Mouse (Mus musculus) T-helper 2 cell (primary cell): ENCODE results near the gene Pds5a.
"Not testable (repeated sequence)": the region's sequence is repeated elsewhere in the genome, so short reads cannot be mapped to it uniquely, and the experiment has no call there.

Source experiments
- in situ Hi-C: fragments of 300-600 bp; cut with MboI, MseI; formaldehyde crosslinking; loops from one replicate; pipeline ENCODE4 v1.15.1; 2025; ENCODE audit warnings: high pct_unique_total_duplicates

Gene Pds5a

DNA sequence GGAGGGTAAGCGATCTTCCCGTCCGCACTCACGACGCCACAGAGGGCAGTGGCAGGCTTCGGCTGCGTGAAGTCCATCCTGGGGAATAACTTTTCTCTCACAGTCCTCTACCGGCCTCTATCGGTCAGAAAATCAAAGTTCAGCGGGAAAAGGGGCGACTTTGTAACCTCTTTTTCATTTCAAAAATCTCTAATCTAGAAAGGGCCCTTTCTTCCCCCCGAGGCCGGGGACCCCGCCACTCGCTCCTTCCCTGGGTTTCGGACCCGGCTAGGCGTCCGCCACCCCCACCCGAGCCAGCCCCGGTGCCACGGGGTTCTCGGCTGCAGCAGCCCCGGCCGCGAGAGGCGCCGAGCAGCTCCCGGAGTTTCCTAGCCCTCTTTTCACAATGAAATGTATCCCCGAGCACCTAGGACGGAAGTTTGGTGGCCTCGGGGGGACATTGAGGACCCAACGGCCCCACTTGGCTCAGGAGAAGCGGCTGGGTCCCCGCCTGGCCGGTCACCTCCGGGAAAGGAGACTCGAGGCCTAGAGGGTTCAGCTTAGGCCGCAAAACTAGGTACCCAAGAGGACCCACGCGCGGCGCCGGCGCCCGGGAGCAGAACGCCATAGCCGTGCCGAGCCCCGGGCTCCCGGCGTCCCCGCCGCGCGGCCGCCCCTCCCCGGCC, 1.1 kb downstream of the Pds5a start:
- in situ Hi-C loops = no loop called here

DNA sequence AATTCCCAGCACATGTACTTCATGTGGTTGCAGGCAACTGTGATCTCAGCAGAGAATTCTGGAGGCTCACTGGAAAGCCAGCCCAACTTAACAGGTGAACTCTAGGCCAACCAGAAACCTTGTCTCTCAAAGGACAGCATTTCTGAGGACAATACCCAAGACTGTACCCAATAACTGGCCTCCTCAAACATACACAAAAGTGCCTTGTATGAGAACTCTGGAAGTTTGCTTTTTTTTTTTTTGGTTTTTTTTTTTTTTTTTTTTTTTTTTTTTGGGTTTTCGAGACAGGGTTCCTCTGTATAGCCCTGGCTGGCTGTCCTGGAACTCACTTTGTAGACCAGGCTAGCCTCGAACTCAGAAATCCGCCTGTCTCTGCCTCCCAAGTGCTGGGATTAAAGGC, 4.0 kb downstream of the Pds5a start:
- in situ Hi-C loops = not testable (repeated sequence)

DNA sequence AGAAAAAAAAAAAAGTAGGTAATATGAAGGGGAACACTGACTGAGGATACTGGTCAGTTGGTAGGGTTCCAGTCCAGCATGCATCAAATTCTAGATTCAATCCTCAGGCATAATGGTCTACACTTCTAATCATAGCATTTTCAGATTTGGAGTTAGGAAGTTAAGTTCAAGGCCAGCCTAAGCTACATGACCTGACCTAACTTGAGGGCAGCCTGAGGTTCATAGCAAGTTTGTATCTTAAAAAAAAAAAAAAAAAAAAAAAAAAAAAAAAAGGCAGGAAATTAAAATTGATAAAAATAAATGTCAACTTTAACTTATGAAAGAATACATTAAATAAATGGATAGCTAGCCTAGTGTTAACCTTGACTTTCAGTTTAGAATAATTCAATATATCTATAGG, 5.1 kb downstream of the Pds5a start:
- in situ Hi-C loops = no loop called here

DNA sequence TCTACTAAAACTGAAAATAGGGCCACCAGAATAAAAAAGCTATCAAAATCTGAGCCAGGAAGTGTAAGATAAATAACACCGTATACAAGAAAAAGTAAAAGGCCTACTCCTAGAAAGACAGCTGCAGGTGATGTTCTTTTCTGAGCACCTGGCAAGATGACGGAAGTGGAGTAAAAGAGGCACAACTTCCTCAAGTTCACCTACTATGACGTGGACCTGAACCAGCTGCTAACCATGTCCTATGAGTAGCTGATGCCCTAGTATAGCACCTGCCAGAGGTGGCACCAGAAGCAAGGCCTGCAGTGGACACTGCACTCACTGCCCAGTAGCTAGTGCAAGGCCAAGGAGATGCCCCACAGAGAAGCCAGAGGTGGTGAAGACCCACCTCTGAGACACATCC, 9.3 kb downstream of the Pds5a start:
- in situ Hi-C loops = loop anchor here (10.0 kb wide), 1 partner anchor 64 kb away; no protein-coding TSS in a partner anchor

DNA sequence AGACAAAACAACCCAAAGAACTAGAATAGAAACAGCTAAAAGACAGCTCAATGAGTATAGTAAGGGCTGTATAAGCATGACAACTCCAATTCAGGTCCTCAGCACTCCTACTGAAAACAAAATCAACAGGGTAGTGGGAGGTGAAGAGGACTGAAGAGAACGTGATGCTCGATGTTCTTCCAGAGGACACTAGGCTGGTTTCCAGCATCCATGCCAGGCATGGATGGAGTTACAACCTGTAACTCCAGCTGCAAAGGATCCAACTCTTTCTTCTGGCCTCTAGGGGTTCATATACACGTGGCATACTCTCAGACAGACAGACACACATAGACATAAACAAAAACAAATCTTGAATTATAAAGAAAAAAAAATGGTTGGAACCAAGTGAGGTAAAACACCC, 11.3 kb downstream of the Pds5a start:
- in situ Hi-C loops = loop anchor here (10.0 kb wide), 1 partner anchor 62 kb away; no protein-coding TSS in a partner anchor

DNA sequence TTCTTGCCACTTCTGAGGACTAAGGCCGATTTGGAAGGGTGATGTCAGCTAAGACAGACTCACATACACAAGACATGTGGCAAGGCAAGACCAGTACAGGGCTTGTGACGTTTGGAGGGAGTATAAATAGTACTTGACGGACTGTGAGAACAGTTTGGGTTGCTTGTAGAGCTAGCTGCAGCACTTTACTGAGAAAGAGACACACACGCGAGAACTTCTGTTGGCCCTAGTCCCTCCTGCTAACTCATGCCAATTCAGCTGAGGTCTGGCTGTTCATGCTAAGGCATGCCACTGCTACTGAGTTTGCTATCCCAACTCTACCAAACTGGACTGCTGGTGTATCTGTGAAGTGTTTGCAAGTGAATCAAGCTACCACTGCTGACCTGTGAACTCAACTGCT, 19.2 kb downstream of the Pds5a start:
- in situ Hi-C loops = no loop called here

DNA sequence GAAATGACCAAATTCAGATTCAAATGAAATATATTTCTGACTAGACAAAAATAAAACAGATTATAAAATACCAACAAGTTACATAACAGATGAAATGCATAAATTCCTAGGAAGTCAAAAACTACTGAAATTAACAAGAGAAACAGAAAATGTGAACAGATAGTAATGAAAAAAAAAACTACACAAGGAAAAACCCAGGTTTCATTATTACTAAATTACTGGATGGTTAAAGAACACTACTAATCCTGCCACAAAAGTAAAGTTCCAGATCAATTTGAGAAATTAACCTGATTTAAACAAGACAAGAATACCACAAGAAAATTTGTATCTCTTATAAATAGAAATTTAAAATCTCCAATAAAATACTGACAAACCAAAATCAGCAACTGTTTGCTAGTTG, 25.9 kb downstream of the Pds5a start:
- in situ Hi-C loops = no loop called here

DNA sequence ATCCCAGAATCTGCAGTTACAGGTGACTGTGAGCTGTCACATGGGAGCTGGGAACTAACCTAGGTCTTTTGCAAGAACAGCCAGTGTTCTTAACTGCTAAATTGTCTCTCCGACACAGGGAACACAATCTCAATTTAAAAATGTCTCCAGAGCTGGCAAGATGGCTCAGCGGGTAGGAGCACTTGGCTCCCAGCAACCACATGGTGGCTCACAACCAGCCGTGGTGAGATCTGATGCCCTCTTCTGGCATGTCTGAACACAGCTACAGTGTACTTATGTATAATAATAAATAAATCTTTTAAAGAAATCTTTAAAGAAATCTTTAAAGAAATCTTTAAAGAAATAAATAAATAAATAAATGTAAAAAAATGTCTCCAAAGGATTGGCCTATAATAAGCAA, 30.4 kb downstream of the Pds5a start:
- in situ Hi-C loops = no loop called here

DNA sequence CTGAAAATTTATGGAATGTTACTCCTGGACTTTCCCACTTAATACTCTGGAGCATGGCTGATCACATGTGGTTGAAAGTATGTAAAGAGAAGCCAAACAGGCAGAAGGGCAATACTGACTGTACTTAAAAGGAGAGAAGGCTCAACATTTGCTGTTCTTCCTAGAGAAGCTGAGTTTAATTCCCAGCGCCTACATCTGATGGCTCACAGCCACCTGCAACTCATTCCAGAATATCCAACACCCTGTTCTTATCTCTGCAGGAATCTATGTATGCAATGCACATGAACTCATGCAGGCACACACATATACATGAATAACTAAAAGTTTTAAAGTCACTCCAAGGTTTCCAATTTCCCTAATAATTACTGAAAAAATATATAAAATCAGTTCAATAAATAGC, 32.7 kb downstream of the Pds5a start:
- in situ Hi-C loops = no loop called here

DNA sequence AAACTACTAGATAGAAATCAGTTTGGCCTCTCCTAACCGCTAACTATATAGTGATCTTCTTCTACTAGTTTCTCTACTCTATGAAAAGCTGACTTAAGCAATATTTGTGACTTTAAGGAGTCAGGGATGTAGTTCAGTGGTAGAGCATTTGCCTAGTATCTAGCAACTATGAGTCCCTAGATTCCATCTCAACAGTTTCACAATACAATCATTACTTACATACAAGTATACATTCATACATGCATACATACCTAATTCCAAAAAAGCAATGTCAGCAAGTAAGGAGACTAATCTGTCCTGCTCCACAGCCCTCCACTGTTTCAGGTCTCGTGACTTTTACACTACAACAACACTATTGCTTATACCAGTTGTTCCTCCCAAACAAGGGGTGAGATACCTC, 36.1 kb downstream of the Pds5a start:
- in situ Hi-C loops = no loop called here

DNA sequence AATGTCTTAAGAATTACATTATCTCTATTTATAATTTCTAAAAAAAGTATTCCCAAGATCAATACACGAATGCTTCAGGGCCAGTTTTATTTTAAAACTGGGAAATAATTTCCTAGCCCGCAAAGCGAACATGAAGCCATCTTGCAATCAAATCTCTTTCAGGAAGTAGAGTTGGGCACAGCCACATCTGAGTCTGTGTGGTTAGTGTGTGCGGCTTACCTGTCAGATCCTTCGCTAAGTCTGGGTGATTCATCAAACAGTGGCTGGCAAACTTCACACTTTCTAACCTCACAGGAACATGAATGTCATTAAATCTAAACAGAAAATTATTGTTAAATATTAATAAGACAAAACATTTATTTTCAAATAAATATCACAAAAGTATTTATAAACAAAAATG, 44.3 kb downstream of the Pds5a start:
- in situ Hi-C loops = loop anchor here (5.0 kb wide), 1 partner anchor 36 kb away; no protein-coding TSS in a partner anchor

DNA sequence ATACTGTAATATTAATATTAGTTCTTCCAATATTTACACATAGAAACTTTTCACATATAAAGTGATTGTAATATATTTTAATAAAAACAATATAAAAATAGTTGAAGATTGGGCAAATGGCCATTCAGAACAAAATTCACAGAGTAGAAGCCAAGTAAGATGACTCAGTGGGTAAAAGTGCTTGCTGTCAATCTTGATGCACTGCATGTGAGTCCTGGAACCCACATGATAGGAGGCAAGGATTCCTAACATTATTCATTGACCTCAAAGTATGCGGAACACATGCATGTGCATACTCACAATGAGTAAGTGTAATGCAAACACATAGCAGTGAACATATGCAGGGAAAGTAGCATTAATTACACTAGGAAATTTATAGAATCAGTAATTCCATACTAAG, 59.2 kb downstream of the Pds5a start:
- in situ Hi-C loops = no loop called here

DNA sequence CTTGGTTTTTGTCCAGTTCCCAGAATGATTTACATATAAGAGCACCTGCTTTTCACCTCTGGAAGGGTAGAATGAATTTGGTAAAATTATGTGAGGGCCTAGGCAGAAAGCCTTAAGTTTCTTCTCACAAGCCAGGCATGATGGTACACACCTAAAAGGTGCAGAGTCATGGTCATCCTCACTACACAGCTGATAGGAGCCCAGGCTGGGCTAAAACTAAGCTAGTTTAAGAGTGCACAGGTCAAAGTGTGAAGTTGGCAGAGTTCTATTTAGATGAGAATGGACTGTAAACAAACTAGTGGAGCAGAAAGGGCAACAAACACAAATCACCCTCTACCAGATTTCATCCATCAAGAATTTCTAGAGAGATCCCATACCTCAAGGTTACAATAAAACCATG, 73.7 kb downstream of the Pds5a start:
- in situ Hi-C loops = loop anchor here (10.0 kb wide), 1 partner anchor 60 kb away; no protein-coding TSS in a partner anchor

DNA sequence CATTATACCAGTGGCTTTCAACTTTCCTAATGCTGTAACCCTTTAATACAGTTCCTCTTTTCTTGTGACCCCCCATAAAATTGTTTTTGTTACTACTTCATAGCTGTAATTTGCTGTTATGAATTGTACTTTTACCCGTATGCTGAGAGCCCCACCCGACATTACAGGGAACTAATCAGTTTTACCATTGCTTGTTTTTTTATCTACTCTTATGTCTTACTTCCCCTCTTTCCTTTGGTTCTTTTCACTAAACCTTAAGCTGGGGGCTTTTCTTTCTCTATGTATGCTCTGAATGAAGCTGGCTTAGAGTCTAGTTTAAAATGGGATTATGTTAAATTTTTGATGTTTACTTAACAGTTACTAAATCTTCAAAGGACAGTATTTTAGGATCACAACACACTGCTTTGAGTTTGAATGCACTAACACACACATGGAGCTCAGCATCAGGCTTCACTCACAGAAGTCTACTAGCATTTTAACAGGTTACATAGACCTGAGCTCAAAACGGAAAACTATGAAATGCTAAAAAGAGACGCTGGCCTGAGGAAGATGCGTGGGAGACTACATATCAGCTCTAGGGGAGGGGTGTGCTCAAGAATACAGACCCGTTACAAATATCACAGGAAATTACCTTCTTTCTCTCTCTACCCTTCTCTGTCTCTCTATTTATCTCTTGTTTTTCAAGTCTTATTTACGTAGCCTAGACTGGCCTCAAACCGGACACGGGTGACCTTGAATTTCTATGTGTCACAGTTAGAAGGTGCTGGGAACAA, 84.7 kb downstream of the Pds5a start:
- in situ Hi-C loops = no loop called here

DNA sequence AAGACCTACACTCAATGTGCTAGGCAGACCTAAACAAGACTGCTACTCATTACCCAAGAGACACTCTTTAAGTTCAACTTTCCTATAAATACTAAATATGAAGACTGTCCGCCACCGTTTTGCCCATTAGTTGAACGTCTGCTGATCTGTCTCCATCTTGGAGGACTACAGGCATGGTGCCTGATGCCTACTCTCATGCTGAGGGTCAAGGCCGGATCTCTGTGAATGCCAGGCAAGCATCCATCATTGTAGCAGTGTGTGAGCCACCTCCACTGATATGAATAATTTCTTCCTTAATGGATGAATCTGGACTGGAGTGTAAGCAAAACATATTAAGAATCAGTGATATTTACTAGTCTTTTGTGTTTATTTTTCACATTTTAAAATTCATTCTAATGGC, 87.5 kb downstream of the Pds5a start:
- in situ Hi-C loops = no loop called here

DNA sequence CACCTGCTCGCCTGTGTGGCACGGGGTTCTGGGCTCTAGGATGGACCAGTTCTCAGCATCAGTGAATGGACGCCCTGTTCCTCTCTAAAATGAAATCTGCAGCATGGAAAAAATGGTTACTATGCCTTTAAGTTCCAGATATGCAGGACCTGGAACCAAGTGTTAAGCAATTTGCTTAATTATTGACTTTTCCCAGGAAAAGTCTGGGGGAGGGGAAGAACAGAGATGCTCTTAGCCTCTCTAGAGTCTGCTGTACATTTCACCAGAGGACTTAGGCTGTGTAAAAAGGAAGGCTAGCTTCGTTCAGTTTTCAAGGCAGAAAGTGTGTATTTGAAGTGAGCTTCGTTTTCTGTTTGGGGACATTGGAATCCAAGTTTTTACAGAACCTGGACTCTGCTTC, 88.3 kb downstream of the Pds5a start:
- in situ Hi-C loops = no loop called here

DNA sequence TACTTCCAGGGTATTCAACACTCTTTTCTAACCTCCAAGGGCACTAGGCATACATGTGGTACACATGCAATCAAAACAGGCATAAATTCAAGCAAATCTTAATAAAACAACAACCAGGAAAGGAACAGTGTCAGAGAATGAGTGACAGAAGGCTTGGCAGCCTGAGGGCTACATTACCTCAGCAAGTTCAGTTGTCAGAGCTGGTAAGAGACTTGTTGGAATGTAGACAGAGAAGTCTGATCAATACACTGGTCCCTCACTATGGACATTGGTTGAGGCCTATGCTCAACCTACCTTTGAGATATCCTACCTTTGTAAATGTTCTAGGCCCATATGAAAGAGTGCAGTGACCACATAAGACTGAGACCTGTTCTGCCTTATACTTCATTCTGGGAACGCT, 91.3 kb downstream of the Pds5a start:
- in situ Hi-C loops = no loop called here

DNA sequence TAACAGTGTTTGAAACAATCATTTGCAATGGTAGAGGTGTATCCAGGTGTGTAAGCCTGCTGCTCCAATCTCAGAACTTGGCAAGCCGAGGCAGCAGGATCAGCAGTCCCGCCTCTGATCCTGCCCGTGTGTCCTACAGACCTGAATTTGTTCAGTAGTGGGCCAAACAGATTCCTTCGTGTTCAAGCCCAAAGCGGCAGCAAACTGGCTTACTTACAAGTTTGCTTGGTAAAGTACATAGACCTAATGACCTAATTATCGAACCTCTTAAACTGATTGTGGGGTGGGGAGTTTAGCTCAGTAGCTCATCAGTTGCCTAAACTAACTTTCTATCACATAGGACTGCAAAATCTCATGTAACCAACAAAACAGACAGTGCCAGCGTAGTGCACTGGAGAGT, 98.4 kb downstream of the Pds5a start:
- in situ Hi-C loops = no loop called here

DNA sequence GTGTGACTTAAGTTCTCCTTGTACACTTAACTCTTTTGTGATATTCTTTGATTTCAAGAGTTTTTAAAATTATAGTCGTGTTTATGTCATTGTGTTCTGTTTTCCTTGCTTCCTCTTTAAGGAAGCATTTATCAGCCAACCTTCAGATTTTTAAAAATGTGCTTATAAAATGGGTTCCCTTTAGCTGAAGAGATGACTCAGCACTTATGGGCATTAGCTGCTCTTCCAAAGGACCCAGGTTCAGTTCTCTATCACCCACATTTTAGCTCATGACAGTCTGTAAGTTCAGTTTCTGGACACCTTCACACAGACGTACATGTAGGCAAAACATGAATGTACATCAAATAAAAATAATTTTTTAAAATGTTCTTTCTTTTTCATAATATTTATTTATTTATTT, 105.7 kb downstream of the Pds5a start:
- in situ Hi-C loops = no loop called here

DNA sequence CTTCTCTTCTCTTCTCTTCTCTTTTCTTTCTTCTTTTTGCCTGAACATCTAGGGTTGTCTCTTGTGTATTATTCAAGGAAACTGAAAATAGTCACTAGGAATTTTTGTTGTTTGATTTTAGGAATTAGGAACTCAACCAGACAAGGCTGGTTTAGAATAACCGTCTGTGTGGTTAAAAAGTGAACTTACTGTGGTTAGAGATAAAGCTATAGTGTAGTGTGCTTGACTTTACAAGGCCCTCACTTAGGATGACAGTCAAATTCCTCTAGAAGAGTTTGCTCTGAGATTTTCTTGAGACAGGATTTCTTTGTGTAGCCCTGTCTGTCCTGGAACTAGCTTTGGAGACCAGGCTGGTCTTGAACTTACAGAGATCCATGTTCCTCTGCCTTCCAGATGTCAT, 107.9 kb downstream of the Pds5a start:
- in situ Hi-C loops = no loop called here

DNA sequence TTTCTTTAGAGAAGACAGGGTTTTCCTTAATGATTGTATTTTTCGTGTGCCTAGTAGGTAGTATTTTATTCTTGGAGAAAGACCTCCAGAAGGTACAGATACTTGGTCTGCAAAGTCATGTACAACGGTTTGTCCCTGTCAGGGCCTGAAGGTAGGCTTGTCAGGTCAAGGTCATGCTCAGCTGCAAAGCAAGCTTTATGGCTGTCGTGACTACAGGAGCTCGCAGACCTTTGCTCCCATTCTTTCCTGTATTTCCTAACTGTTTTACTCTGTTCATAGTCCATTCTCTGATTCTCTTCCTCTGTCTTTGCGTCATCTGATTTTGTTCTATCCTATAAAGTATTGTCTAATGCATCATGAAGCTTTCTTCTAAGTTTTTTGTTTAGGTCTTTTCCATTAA, 111.8 kb downstream of the Pds5a start:
- in situ Hi-C loops = loop anchor here (10.0 kb wide), 1 partner anchor 1431 kb away; the partner anchor contains the start of gene Tbc1d1

DNA sequence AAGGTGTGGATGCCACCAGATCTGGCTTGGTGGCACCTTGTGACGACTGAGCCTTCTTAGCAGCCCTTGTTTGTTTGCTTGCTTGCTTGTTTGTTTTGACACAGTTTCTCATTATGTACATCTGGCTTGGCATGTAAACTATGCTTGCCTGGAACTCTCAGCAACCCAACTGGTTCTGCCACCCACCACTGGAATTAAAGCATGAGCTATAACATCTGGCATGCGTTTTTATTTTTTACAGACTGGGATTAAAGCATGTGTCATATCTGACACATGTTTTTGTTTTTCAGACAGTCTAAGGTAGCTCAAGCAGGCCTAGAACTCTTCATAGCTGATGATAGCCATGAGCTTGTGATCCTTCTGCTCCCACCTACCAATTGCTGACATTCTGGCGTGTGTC, 119.5 kb downstream of the Pds5a start:
- in situ Hi-C loops = no loop called here

DNA sequence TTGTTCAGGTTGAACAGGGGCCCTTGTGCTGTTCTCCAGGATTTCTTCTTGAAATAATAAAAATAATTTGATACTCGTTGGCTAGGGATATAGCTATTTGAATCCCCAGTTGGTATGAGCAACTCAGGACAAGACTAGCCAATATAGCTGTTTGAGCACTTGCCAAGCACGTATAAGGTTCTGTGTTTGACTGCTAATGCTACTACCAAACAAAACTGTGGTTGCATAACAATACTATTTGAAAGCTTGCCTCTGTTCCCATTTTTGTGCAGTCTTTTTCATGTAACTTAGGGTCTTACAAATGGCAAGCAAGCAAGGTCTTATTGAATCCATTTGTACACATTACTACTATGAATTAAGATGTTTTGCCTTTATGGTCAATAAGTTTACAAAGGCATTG, 122.2 kb downstream of the Pds5a start:
- in situ Hi-C loops = no loop called here
